Mouse (Mus musculus): ENCODE data around the gene Etd.
"Not testable (repeated sequence)": the region's sequence is repeated elsewhere in the genome, so short reads cannot be mapped to it uniquely, and the experiment has no call there.

Gene Etd

DNA sequence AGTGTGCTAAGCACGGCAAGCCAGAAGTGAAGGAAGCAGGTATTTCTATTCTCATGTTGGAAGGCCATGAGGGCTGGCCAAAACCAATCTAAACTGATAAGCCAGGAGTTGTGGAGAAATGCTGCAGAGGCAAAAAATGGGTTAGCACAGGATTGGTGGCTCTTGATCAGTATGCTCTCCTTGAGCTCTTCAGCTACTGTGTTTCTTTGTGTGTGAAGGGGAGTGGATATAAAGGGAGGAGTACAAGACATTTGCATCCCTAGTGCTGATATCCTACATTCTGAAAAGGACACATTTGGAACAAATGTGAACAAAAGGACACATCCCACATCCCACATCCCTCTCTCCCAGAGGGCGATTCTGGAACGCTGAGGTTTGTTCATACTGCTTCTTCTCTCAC is at the start of gene Etd:
Gene Etd, plus strand, starts transcription at position 301 of the 400 bp plus-strand sequence.
- DNase-seq (ENCODE audit: low spot score in 2 of 2), result no peak

DNA sequence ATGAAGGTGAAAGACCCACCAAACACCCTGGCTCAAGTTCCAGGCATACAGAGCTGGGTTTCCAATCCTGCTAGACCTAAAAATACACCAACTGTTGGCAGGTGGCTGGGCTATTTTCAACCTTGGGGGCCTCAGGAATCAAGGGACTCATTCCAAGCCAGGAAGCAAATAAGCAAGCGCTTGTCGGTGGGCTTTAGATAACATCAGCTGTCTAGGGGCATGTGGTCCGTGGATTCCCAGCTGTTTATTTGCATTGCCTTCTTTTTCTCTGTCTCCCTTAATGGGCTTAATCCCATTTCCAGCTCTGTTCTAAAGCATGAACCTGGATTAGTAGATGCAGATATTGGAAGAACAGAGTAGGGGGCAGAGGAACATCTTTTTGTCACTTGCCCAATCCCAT is 48.4 kb upstream of the Etd start:
- no peak for DNase-seq (ENCODE audit: low spot score in 2 of 2)

DNA sequence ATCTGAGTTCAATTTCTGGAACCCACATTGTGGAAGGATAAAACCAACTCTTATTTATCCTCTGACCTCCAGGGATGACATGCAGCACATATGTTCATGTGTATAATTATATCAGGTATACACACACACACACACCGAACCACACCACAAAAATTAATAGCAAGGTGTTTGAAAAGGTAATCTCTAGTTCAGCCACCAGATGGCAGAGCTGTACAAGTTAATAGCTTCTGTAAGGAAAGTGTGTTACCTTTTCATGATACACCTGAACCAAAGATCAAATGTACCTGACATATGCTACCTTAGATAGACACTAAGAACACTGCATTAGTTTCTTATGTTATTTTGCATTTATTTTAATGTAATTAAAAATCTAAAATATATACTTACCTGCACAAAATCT is 1.8 kb upstream of the Etd start:
- no peak for DNase-seq (ENCODE audit: low spot score in 2 of 2)

DNA sequence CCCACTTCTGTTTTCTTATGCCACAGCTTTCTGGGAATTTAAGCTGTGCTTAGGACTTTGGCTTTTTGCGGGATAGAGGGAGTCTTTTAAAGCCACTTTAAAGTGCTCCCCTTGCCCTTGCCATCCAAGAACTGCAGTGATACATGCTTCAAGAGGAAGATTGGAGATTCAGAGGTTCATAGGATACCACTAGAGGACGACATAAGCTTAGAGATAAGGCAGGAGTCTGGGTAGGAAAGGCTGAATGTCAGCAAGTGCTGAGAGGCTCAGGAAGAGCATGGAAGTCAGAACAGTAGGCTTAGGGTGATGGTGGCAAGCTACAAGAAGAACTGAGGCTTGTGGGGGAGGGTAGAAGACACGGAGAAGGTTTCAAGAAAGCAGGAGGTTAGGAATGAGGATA is 24.9 kb downstream of the Etd start:
- no peak for DNase-seq (ENCODE audit: low spot score in 2 of 2)

DNA sequence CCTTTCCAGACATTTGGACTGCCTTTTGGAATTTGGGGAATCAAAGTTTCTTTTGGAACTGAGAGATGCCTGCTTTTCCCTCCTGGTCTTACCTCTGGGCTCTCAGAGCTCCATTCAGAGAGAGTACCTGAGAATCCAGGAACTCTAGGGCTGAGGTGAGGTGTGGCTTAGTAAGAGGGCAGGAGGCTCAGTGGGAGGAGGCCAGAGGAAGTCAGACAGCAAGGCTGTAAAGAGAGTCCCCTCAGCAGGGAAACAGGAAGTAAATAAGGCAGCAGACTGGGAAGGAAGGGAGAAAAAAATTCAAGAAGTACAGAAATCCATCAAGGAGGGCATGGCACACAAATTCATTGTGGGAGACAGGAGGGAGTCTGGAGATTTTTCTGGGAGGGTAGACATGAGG is 29.5 kb downstream of the Etd start:
- DNase-seq (ENCODE audit: low spot score in 2 of 2), result not testable (repeated sequence)
